Mouse (Mus musculus) spleen, postnatal 14 days (tissue): ENCODE measurements around the gene Corin.

Experiments used
- DNase-seq, 2 experiments: peaks; one replicate each; pipeline ENCODE4 v3.0.0; 2021 to 2022; ENCODE audit warnings: low spot score in 2 of 2

The Corin gene

GRCm38 (mm10) chr5:72443007-72443406, 61.3 kb downstream of the Corin start:
- no peak for DNase-seq

GRCm38 (mm10) chr5:72441181-72441580, 63.1 kb downstream of the Corin start:
- DNase-seq, result no peak

- DNase-seq, result no peak
These were observed 69.2 kb downstream of the Corin start for GRCm38 (mm10) chr5:72435085-72435484.

GRCm38 (mm10) chr5:72431856-72432255, 72.4 kb downstream of the Corin start:
- no peak for DNase-seq

- no peak for DNase-seq
These were observed 76.7 kb downstream of the Corin start for GRCm38 (mm10) chr5:72427556-72427955.

GRCm38 (mm10) chr5:72425342-72426010, 78.8 kb downstream of the Corin start:
- DNase-seq, result no peak

GRCm38 (mm10) chr5:72411874-72412329, 92.4 kb downstream of the Corin start:
- no peak for DNase-seq

- DNase-seq, result no peak
These were observed 93.4 kb downstream of the Corin start for GRCm38 (mm10) chr5:72410841-72411240.

GRCm38 (mm10) chr5:72403376-72403775, 100.9 kb downstream of the Corin start:
- DNase-seq, result no peak

- DNase-seq, result no peak
These were observed 101.4 kb downstream of the Corin start for GRCm38 (mm10) chr5:72402913-72403312.

- no peak for DNase-seq
These were observed 102.5 kb downstream of the Corin start for GRCm38 (mm10) chr5:72401778-72402177.

GRCm38 (mm10) chr5:72401251-72401650, 103.0 kb downstream of the Corin start:
- no peak for DNase-seq

- DNase-seq, result no peak
These were observed 122.1 kb downstream of the Corin start for GRCm38 (mm10) chr5:72382148-72382547.

GRCm38 (mm10) chr5:72380616-72381015, 123.7 kb downstream of the Corin start:
- DNase-seq, result no peak

- no peak for DNase-seq
These were observed 136.3 kb downstream of the Corin start for GRCm38 (mm10) chr5:72368004-72368403.

- no peak for DNase-seq
These were observed 138.5 kb downstream of the Corin start for GRCm38 (mm10) chr5:72365801-72366200.

- DNase-seq, result no peak
These were observed 140.4 kb downstream of the Corin start for GRCm38 (mm10) chr5:72363838-72364237.

- DNase-seq, result no peak
These were observed 150.5 kb downstream of the Corin start for GRCm38 (mm10) chr5:72353746-72354145.

- peak in 1 of 2 experiments; percentile 2 for DNase-seq
These were observed 154.1 kb downstream of the Corin start for GRCm38 (mm10) chr5:72350081-72350758.

- DNase-seq, result no peak
These were observed 155.7 kb downstream of the Corin start for GRCm38 (mm10) chr5:72348591-72348990.

- DNase-seq, result no peak
These were observed 168.4 kb downstream of the Corin start for GRCm38 (mm10) chr5:72335873-72336272.

GRCm38 (mm10) chr5:72332901-72333300, 171.4 kb downstream of the Corin start:
- no peak for DNase-seq

GRCm38 (mm10) chr5:72331217-72331616, 173.1 kb downstream of the Corin start:
- DNase-seq, result no peak
